Mouse (Mus musculus): ENCODE data around the gene Ush2a. TPM values are rescaled to one million over a fixed set of nuclear protein-coding genes. Genes with fewer than 3 reads are reported as not detected.

The Ush2a gene
- total RNA-seq, 2 experiments from 2014 or later: 0.03 to 0.09 TPM

- no peak for DNase-seq
Measured at GRCm38 (mm10) chr1:188672871-188673270, 411.0 kb downstream of the Ush2a start.

GRCm38 (mm10) chr1:188674640-188675510, 413.1 kb downstream of the Ush2a start:
- no peak for DNase-seq

- DNase-seq: no peak
Measured at GRCm38 (mm10) chr1:188675511-188675863, 413.7 kb downstream of the Ush2a start.

GRCm38 (mm10) chr1:188678189-188678588, 416.4 kb downstream of the Ush2a start:
- DNase-seq: no peak

- DNase-seq: no peak
Measured at GRCm38 (mm10) chr1:188686362-188686761, 424.5 kb downstream of the Ush2a start.

GRCm38 (mm10) chr1:188696295-188696694, 434.5 kb downstream of the Ush2a start:
- no peak for DNase-seq

GRCm38 (mm10) chr1:188708176-188708575, 446.4 kb downstream of the Ush2a start:
- DNase-seq: peak; percentile 8

GRCm38 (mm10) chr1:188708694-188709093, 446.9 kb downstream of the Ush2a start:
- no peak for DNase-seq

GRCm38 (mm10) chr1:188714131-188714530, 452.3 kb downstream of the Ush2a start:
- DNase-seq: no peak

- DNase-seq: no peak
Measured at GRCm38 (mm10) chr1:188714941-188715340, 453.1 kb downstream of the Ush2a start.

GRCm38 (mm10) chr1:188716886-188717285, 455.1 kb downstream of the Ush2a start:
- DNase-seq: peak; percentile 29

- no peak for DNase-seq
Measured at GRCm38 (mm10) chr1:188725122-188725995, 463.5 kb downstream of the Ush2a start.

- no peak for DNase-seq
Measured at GRCm38 (mm10) chr1:188726937-188727336, 465.1 kb downstream of the Ush2a start.

- DNase-seq: no peak
Measured at GRCm38 (mm10) chr1:188728625-188729024, 466.8 kb downstream of the Ush2a start.

- DNase-seq: no peak
Measured at GRCm38 (mm10) chr1:188729179-188729578, 467.4 kb downstream of the Ush2a start.

GRCm38 (mm10) chr1:188734741-188735266, 473.0 kb downstream of the Ush2a start:
- DNase-seq: no peak

GRCm38 (mm10) chr1:188742971-188743370, 481.1 kb downstream of the Ush2a start:
- DNase-seq: peak; percentile 11

GRCm38 (mm10) chr1:188755031-188755430, 493.2 kb downstream of the Ush2a start:
- DNase-seq: no peak

GRCm38 (mm10) chr1:188760515-188760914, 498.7 kb downstream of the Ush2a start:
- no peak for DNase-seq

- DNase-seq: no peak
Measured at GRCm38 (mm10) chr1:188762463-188762862, 500.6 kb downstream of the Ush2a start.

- DNase-seq: no peak
Measured at GRCm38 (mm10) chr1:188763761-188764160, 501.9 kb downstream of the Ush2a start.

- DNase-seq: no peak
Measured at GRCm38 (mm10) chr1:188770828-188771227, 509.0 kb downstream of the Ush2a start.
